Mouse (Mus musculus) G1E (cell line): Measurements from ENCODE around the gene Tmem101. TPM values are rescaled to one million over a fixed set of nuclear protein-coding genes. Genes with fewer than 3 reads are reported as not detected.
A peak's percentile ranks its signal among the peaks of the same experiment; 100 is the strongest.

Experiments
- ATAC-seq: 2 replicates; pipeline ENCODE4 v1.8.0; 2016; ENCODE audit warnings: mild to moderate bottlenecking; ENCODE audit not compliant: insufficient number of reproducible peaks, poor library complexity, low FRiP score, severe bottlenecking; ENCODE audit errors: extremely low read depth
- DNase-seq: peaks from one replicate; pipeline ENCODE4 v3.0.0; 2012; ENCODE audit warnings: low spot score
- H3K27me3 ChIP-seq: 2 replicates; pipeline ENCODE4 v1.6.1; 2012; ENCODE audit warnings: mild to moderate bottlenecking, low read length, inconsistent platforms; ENCODE audit not compliant: insufficient read depth
- H3K36me3 ChIP-seq: replicated peaks from 2 replicates; pipeline ENCODE3; 2012; ENCODE audit warnings: mild to moderate bottlenecking, inconsistent platforms
- H3K4me1 ChIP-seq: 2 replicates; pipeline ENCODE4 v1.6.1; 2012; ENCODE audit warnings: low read depth, low read length, inconsistent platforms, mixed read lengths; ENCODE audit not compliant: insufficient read depth
- H3K4me3 ChIP-seq: 2 replicates; pipeline ENCODE4 v1.5.1; 2012; ENCODE audit warnings: low read depth, mild to moderate bottlenecking, inconsistent platforms, low read length, moderate library complexity, mixed read lengths
- H3K9me3 ChIP-seq: replicated peaks from 2 replicates; pipeline ENCODE4 v1.6.1; 2012; ENCODE audit warnings: inconsistent platforms
- CTCF ChIP-seq: IDR thresholded peaks from 2 replicates; pipeline ENCODE4 v1.5.1; 2012; ENCODE audit warnings: low read depth, low read length, inconsistent platforms, mixed read lengths
- GATA1 ChIP-seq: IDR thresholded peaks from 2 replicates; pipeline ENCODE4 v1.6.1; 2012; ENCODE audit warnings: borderline replicate concordance, low read length, inconsistent platforms, mixed read lengths
- GATA2 ChIP-seq: IDR thresholded peaks from 2 replicates; pipeline ENCODE4 v1.6.1; 2012; ENCODE audit warnings: low read depth, low read length, inconsistent platforms, borderline replicate concordance
- POLR2AphosphoS5 ChIP-seq: IDR thresholded peaks from 2 replicates; pipeline ENCODE4 v1.6.1; 2012; ENCODE audit warnings: low read depth, low read length, inconsistent platforms; ENCODE audit not compliant: insufficient replicate concordance
- TAL1 ChIP-seq: conservative IDR thresholded peaks from 2 replicates; pipeline ENCODE4 v1.6.1; 2012; ENCODE audit warnings: low read depth, low read length, inconsistent platforms, mixed read lengths
- polyA plus RNA-seq: library from polyadenylated mRNA; stranded (reverse); fragments of >175 nt; gene quantifications from 2 replicates; pipeline ENCODE4 v1.2.3, GENCODE M21; 2012
- total RNA-seq, 2 experiments: library from RNA; stranded (forward) in 1 of 2; stranded (reverse) in 1 of 2; fragments of 200-1000 nt in 1 of 2; fragments of >200 nt in 1 of 2; fragmentation: Nextera tagmentation in 1 of 2; gene quantifications; 2 replicates each; pipeline ENCODE4 v1.2.3; 2014 to 2017

Gene Tmem101
- total RNA-seq (2014; fragmentation: Nextera tagmentation) (8.3 and 10.2 TPM in 2 replicates), total RNA-seq (2017) (12.9 and 16.7 TPM in 2 replicates), polyA plus RNA-seq (8.1 and 14.3 TPM in 2 replicates)

- ATAC-seq (peak; percentile 73), DNase-seq (peak; percentile 82)
- no peaks in the 10 kb centered on the region for H3K27me3 ChIP-seq
- H3K36me3 ChIP-seq = peaks cover 48% of the 10 kb centered on the region
- TF ChIP-seq GATA1 = no peak
- TF ChIP-seq CTCF = no peak
- no peak for TF ChIP-seq TAL1
- TF ChIP-seq POLR2AphosphoS5 = no peak
- no peak for TF ChIP-seq GATA2
- H3K9me3 ChIP-seq = no peaks in the 10 kb centered on the region
- peak within 1 kb of the TSS; percentile 87 for H3K4me3 ChIP-seq
- H3K4me1 ChIP-seq = peaks cover 23% of the 10 kb centered on the region
These were observed at the start of gene Tmem101 for GRCm38 (mm10) chr11:102156039-102156785. Gene Tmem101, minus strand, starts transcription at chr11:102156404.

GRCm38 (mm10) chr11:102201408-102201821 is 45.2 kb upstream of the Tmem101 start:
- Histone ChIP-seq H3K36me3 (peaks cover 73% of the 10 kb centered on the region), H3K4me3 (no peak overlapping the region), H3K4me1 (peaks cover 12% of the 10 kb centered on the region), H3K27me3 (peaks cover 22% of the 10 kb centered on the region), H3K9me3 (no peaks in the 10 kb centered on the region)
- no peak for DNase-seq
- TF ChIP-seq POLR2AphosphoS5 (no peak), GATA2 (no peak), CTCF (no peak), TAL1 (no peak), GATA1 (no peak)
- no peak for ATAC-seq

- DNase-seq = no peak
- ATAC-seq = no peak
- H3K27me3 ChIP-seq = peaks cover 22% of the 10 kb centered on the region
- no peak overlapping the region for H3K4me3 ChIP-seq
- H3K9me3 ChIP-seq = no peaks in the 10 kb centered on the region
- peaks cover 81% of the 10 kb centered on the region for H3K36me3 ChIP-seq
- H3K4me1 ChIP-seq = peaks cover 24% of the 10 kb centered on the region
- TF ChIP-seq POLR2AphosphoS5 (no peak), GATA2 (no peak), CTCF (no peak), TAL1 (no peak), GATA1 (no peak)
These were observed 43.7 kb upstream of the Tmem101 start for GRCm38 (mm10) chr11:102199856-102200255.

GRCm38 (mm10) chr11:102198245-102198644 is 42.0 kb upstream of the Tmem101 start:
- peaks cover 90% of the 10 kb centered on the region for H3K36me3 ChIP-seq
- TF ChIP-seq TAL1 (no peak), GATA2 (no peak), GATA1 (no peak), CTCF (no peak), POLR2AphosphoS5 (no peak)
- H3K9me3 ChIP-seq = no peaks in the 10 kb centered on the region
- peaks cover 22% of the 10 kb centered on the region for H3K27me3 ChIP-seq
- ATAC-seq = no peak
- no peak overlapping the region for H3K4me3 ChIP-seq
- no peak for DNase-seq
- peaks cover 24% of the 10 kb centered on the region for H3K4me1 ChIP-seq

DNA sequence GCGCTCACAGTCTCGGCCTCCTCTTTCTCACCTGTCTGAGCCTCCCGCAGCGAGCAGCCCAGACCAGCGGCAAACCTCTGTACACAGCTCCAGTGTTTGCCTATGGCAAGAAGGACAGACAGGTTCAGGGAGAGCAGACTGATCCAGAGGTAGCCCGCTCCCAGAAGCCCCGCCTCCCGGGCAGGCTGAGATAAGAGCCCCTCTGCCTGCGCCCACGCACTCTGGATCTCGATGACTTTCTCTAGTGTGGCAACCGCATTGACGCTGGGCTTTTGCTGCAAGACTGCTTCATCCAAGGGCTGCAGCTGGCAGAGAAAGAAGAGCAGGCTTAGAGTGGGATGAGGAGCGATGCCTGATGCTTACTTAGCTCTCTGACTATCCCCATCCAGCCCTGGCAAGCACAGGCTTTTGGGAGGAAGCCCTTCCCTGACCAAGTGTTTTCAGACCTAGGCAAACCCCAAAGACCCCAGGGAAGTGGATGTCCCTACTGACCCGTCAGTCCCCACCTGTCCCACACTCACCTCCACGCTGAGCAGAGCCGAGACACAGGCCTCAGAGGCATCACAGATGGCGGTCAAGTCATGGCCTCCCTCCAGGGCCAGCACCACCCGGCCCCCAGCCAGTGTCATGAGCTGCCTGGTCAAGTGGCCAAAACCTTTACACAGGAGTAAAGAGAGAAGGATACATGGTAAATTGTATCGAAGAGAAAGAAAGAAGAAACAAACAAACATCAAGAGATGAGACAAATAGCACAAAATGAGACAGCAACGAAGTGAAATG is 40.0 kb upstream of the Tmem101 start:
- Histone ChIP-seq H3K4me1 (peaks cover 25% of the 10 kb centered on the region), H3K36me3 (peaks cover 90% of the 10 kb centered on the region), H3K9me3 (no peaks in the 10 kb centered on the region), H3K27me3 (peaks cover 18% of the 10 kb centered on the region), H3K4me3 (peak overlapping the region; percentile 33; the same call in 1 of the 2 replicates)
- TF ChIP-seq TAL1 (no peak), POLR2AphosphoS5 (no peak), GATA1 (no peak), CTCF (no peak), GATA2 (no peak)
- peak; percentile 69 for DNase-seq
- ATAC-seq = no peak
